Mouse (Mus musculus) neural tube, embryonic 13.5 days (tissue): ENCODE data around the gene Hp1bp3. TPM values are rescaled to one million over a fixed set of nuclear protein-coding genes. Genes with fewer than 3 reads are reported as not detected.

Experiments
- ATAC-seq: fragments of 200-750 bp; cut with Nextera tagmentation; 2 replicates; pipeline ENCODE4 v1.8.0; 2017; ENCODE audit warnings: low read depth, mild to moderate bottlenecking, moderate TSS enrichment, moderate library complexity
- H3K27ac ChIP-seq: fragments of 300-500 bp; sonication (generic); replicated peaks from 2 replicates; pipeline ENCODE4 v1.5.1; 2015; ENCODE audit warnings: moderate library complexity, mild to moderate bottlenecking, inconsistent platforms
- H3K27me3 ChIP-seq: fragments of 300-500 bp; sonication (generic); 2 replicates; pipeline ENCODE4 v1.6.1; 2015; ENCODE audit warnings: mild to moderate bottlenecking, inconsistent platforms
- H3K36me3 ChIP-seq: fragments of 300-500 bp; sonication (generic); 2 replicates; pipeline ENCODE4 v1.6.1; 2015; ENCODE audit warnings: mild to moderate bottlenecking, inconsistent platforms
- H3K4me1 ChIP-seq: fragments of 300-500 bp; sonication (generic); replicated peaks from 2 replicates; pipeline ENCODE4 v1.6.1; 2015; ENCODE audit warnings: inconsistent platforms
- H3K4me2 ChIP-seq: fragments of 300-500 bp; sonication (generic); 2 replicates; pipeline ENCODE4 v1.6.1; 2015; ENCODE audit warnings: inconsistent platforms, mild to moderate bottlenecking, moderate library complexity
- H3K4me3 ChIP-seq: fragments of 300-500 bp; sonication (generic); 2 replicates; pipeline ENCODE4 v1.5.1; 2015; ENCODE audit warnings: mild to moderate bottlenecking, inconsistent platforms
- H3K9ac ChIP-seq: fragments of 300-500 bp; sonication (generic); 2 replicates; pipeline ENCODE4 v1.6.1; 2015; ENCODE audit warnings: moderate library complexity, mild to moderate bottlenecking, inconsistent platforms
- H3K9me3 ChIP-seq: fragments of 300-500 bp; sonication (generic); 2 replicates; pipeline ENCODE4 v1.6.1; 2016; ENCODE audit warnings: inconsistent platforms
- WGBS: fragments of 180-500 bp; shearing (Covaris S2); methylation state at CpG from one replicate; pipeline ENCODE4 v1.1.7; 2015; 5-methylcytosine and 5-hydroxymethylcytosine counted together
- polyA plus RNA-seq: library from polyadenylated mRNA; unstranded; fragments of >200 nt; fragmentation: Nextera tagmentation; extraction: Ambion mirVana; gene quantifications from 2 replicates; pipeline ENCODE4 v1.2.1, GENCODE M21; 2015

Hp1bp3 gene
- polyA plus RNA-seq, 1 experiment from 2014 or later, result 172 TPM

DNA sequence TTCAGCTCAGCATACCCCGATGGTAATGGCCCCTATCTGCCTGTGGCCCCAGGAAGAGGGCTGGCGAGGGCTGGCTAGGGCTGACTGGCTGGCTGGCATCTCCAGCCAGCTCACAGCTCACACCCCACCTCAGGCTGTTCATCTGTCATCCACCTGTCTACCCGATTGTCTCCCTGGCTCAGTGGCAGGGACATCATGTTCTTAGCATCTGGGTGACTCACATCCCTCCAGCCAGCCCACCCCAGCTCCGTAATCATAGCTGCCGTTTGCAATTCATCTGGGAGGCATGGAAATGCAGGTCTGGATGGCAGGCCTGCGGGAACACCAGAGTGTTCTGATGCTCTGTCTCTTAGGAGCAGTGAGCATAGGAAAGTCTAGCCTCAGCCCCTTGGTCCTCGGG is 62.2 kb downstream of the Hp1bp3 start:
- H3K9me3 ChIP-seq, result no peaks in the 10 kb centered on the region
- no peak for ATAC-seq
- no peaks in the 10 kb centered on the region for H3K36me3 ChIP-seq
- H3K9ac ChIP-seq, result no peak overlapping the region
- WGBS, result 69% methylated on average over 7 of the region's 7 CpGs
- no peak overlapping the region for H3K27ac ChIP-seq
- H3K4me2 ChIP-seq, result no peak overlapping the region
- H3K4me3 ChIP-seq, result no peak overlapping the region
- no peaks in the 10 kb centered on the region for H3K27me3 ChIP-seq
- no peaks in the 10 kb centered on the region for H3K4me1 ChIP-seq

DNA sequence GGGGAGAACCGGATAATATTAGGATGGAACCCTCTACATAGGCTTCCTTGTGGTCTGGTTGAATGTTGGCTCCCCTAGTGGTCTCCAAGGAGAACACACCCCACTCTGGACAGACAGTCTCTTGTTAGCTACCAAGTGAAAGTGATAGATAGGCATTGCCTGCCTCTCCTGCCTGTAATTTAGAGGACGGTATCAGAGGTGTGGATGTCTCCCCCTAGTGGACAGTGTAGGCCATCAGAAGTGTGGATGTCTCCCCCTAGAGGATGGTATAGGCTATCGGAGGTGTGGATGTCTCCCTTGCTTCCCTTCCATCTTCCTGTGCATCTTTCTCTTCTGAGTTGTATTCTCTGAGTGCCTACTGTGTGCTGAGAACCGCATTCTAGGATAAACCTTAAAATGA is 66.7 kb downstream of the Hp1bp3 start:
- Histone ChIP-seq H3K27me3 (no peaks in the 10 kb centered on the region), H3K4me2 (no peak overlapping the region), H3K9me3 (no peaks in the 10 kb centered on the region), H3K9ac (no peak overlapping the region), H3K27ac (no peak overlapping the region), H3K4me1 (peaks cover 5% of the 10 kb centered on the region), H3K36me3 (no peaks in the 10 kb centered on the region), H3K4me3 (no peak overlapping the region)
- ATAC-seq, result peak; percentile 67
- 28% methylated on average over 4 of the region's 4 CpGs for WGBS

DNA sequence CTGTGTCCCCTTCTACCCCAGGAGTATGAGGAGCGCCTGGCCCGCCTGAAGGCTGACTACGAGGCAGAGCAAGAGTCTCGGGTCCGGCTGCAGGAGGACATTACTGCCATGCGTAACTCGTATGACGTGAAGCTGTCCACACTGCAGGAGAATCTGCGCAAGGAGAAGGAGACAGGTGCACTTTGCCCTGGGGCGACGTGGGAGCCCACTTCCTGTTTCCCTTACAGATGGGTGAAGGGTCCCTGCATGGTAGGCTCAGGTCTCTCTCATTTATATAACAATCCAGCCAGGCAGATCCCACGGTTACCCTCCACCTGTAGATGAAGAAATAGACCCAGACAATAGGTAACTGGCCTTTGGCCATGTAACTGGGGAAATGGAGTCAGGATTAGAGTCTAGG is 70.3 kb downstream of the Hp1bp3 start:
- Histone ChIP-seq H3K27ac (no peak overlapping the region), H3K9ac (no peak overlapping the region), H3K4me1 (peaks cover 5% of the 10 kb centered on the region), H3K4me2 (no peak overlapping the region), H3K36me3 (no peaks in the 10 kb centered on the region), H3K27me3 (no peaks in the 10 kb centered on the region), H3K4me3 (no peak overlapping the region), H3K9me3 (no peaks in the 10 kb centered on the region)
- no peak for ATAC-seq
- 88% methylated on average over 12 of the region's 12 CpGs for WGBS

DNA sequence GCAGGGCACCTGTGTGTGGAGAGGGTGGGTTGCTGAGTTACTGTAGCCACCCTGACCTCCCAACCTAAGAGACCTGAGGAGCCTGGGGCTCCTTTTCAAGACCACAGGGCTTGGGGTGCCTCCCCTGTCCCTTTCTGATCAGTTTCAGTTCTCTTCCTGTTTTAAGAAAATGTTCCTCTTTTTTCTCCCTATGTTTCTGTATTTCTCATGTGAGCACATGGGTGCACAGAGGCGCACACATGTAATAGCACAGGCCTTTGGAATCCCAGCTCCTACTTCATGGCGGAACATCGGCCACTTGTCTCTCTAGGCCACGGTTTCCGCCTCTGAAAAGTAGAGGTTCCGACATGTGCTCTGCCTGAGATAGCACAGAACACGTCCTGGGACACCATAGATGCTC is 72.6 kb downstream of the Hp1bp3 start:
- Histone ChIP-seq H3K9me3 (no peaks in the 10 kb centered on the region), H3K27ac (no peak overlapping the region), H3K4me1 (peaks cover 12% of the 10 kb centered on the region), H3K4me2 (no peak overlapping the region), H3K27me3 (no peaks in the 10 kb centered on the region), H3K4me3 (no peak overlapping the region), H3K9ac (no peak overlapping the region), H3K36me3 (no peaks in the 10 kb centered on the region)
- WGBS, result 84% methylated on average over 7 of the region's 7 CpGs
- ATAC-seq, result no peak

DNA sequence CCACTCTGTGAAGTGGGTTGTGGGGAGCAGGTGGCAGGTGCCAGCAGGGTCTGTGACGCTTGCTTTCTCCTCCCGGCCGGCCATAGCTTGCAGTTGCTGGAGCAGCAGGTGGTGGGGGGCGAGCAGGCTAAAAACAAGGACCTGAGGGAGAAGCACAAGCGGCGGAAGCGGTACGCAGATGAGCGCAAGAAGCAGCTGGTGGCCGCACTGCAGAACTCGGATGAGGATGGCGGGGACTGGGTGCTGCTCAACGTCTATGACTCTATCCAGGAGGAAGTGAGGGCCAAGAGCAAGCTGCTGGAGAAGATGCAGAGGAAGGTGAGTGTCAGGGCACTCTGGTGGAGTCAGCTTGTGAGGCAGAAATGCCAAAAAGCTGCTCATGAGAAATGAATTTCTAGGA is 75.9 kb downstream of the Hp1bp3 start:
- H3K9me3 ChIP-seq, result no peaks in the 10 kb centered on the region
- no peak for ATAC-seq
- 84% methylated on average over 13 of the region's 13 CpGs for WGBS
- H3K27ac ChIP-seq, result no peak overlapping the region
- H3K27me3 ChIP-seq, result no peaks in the 10 kb centered on the region
- H3K4me1 ChIP-seq, result peaks cover 15% of the 10 kb centered on the region
- H3K4me3 ChIP-seq, result no peak overlapping the region
- H3K4me2 ChIP-seq, result no peak overlapping the region
- no peaks in the 10 kb centered on the region for H3K36me3 ChIP-seq
- no peak overlapping the region for H3K9ac ChIP-seq

DNA sequence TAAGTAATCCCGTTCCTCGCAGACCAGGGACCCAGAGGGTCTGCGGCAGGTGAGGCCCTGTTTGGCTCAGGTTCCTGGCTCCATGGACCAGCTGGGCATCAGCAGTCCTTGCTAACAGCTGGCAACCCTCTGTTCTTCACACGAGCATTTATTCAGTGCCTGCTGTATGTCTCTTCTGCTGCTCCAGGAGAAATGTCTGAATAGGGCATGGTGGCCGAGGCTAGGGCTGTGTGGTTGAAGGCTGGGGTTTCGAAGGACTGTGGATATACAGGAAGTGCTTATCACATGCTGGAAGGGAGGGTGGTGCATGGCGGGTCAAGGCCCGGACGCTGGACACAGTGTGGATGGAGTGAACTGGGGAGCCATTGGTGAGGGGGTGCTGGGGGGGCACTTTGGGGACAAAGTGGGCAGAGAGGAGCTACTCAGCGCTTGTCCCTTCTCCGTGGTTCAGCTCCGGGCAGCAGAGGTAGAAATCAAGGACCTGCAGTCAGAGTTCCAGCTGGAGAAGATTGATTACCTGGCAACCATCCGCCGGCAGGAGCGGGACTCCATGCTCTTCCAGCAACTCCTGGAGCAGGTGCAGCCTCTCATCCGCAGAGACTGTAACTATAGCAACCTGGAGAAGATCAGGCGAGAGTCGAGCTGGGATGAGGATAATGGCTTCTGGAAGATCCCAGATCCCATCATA is 77.3 kb downstream of the Hp1bp3 start:
- 0 out of 2 replicates have a peak overlapping the region, but pooled peaks have one; percentile 4 for H3K4me2 ChIP-seq

DNA sequence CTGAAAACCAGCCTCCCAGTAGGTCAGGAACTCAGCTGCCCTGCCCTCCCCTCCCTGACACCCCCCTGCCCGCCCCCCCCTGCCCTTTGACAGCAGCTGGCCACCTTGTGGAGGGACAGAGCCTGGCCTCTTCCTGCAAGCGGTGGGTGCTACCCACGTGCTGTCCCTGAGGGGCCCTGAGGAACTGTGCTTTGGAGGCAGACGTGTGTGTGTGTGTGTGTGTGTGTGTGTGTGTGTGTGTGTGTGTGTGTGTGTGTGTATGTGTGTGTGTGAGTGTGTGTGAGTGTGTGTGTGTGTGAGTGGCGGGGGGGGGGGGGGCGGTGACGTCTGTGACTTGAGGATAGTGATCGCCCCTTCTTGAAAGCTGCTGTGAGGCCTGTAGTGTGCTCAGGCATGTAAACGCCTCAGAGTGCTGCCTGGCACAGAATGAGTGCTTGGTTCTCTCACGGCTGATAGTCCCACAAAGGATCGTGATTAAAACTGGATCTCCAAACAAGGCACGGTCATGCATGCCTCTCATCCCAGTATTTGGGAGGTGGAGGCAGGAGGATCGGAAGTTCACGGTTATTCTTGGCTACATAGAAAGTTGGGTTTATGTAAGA is 78.0 kb downstream of the Hp1bp3 start:
- no peak overlapping the region for H3K4me3 ChIP-seq
- no peaks in the 10 kb centered on the region for H3K36me3 ChIP-seq
- no peaks in the 10 kb centered on the region for H3K27me3 ChIP-seq
- 62% methylated on average over 11 of the region's 14 CpGs for WGBS
- peak overlapping the region; percentile 88 for H3K27ac ChIP-seq
- peaks cover 15% of the 10 kb centered on the region for H3K4me1 ChIP-seq
- peak; percentile 71 for ATAC-seq
- no peaks in the 10 kb centered on the region for H3K9me3 ChIP-seq
- H3K4me2 ChIP-seq, result no peak overlapping the region
- peak overlapping the region; percentile 43; the same call in 1 of the 2 replicates for H3K9ac ChIP-seq

More for the DNA sequence above, 77.3 kb downstream of the Hp1bp3 start:
- Histone ChIP-seq H3K9me3 (no peaks in the 10 kb centered on the region), H3K9ac (peak overlapping the region; percentile 43; the same call in 1 of the 2 replicates), H3K27me3 (no peaks in the 10 kb centered on the region), H3K4me1 (peaks cover 15% of the 10 kb centered on the region), H3K36me3 (no peaks in the 10 kb centered on the region), H3K4me3 (no peak overlapping the region), H3K27ac (peak overlapping the region; percentile 88)
- peak; percentile 93 for ATAC-seq
- 59% methylated on average over 16 of the region's 18 CpGs for WGBS

Other genes starting within 250 kb of the Hp1bp3 start
- gene Eif4g3, start 223.3 kb upstream of the Hp1bp3 start, polyA plus RNA-seq, result 51.1 TPM in 2 replicates
- gene Sh2d5, start 34.1 kb downstream of the Hp1bp3 start, polyA plus RNA-seq, result 9.4 TPM in 2 replicates
- gene Kif17, start 34.1 kb downstream of the Hp1bp3 start, polyA plus RNA-seq, result 2.1 and 2.2 TPM in 2 replicates
- gene Ddost, start 88.4 kb downstream of the Hp1bp3 start, polyA plus RNA-seq, result 214 and 216 TPM in 2 replicates
- 84.9 and 94.0 TPM in 2 replicates for gene Pink1, start 110.0 kb downstream of the Hp1bp3 start, polyA plus RNA-seq
- gene Cda, start 151.7 kb downstream of the Hp1bp3 start, polyA plus RNA-seq, result 6.4 and 7.1 TPM in 2 replicates
- 2.2 and 2.6 TPM in 2 replicates for gene Fam43b, start 180.2 kb downstream of the Hp1bp3 start, polyA plus RNA-seq
- gene Mul1, start 218.4 kb downstream of the Hp1bp3 start, polyA plus RNA-seq, result 19.8 and 21.6 TPM in 2 replicates
- 15.0 and 15.3 TPM in 2 replicates for gene Camk2n1, start 238.0 kb downstream of the Hp1bp3 start, polyA plus RNA-seq